Mouse (Mus musculus) bone marrow, adult 2 months (tissue): ENCODE measurements around the gene Chl1.

ENCODE experiments used
- CTCF ChIP-seq: fragments of 200-500 bp; IDR thresholded peaks from 2 replicates; pipeline ENCODE4 v1.5.1; 2011; ENCODE audit warnings: low read length, control low read depth; ENCODE audit not compliant: control insufficient read depth, insufficient read depth
- POLR2A ChIP-seq: fragments of 200-500 bp; IDR thresholded peaks from 2 replicates; pipeline ENCODE4 v1.6.1; 2011; ENCODE audit warnings: low read depth, mild to moderate bottlenecking, control low read depth, low read length, borderline replicate concordance; ENCODE audit not compliant: control insufficient read depth

- TF ChIP-seq CTCF (no peak), POLR2A (no peak)
Observed at GRCm38 (mm10) chr6:103749122-103749773, 238.9 kb downstream of the Chl1 start.
